Mouse (Mus musculus) adrenal gland, adult 2 months (tissue): ENCODE results near the gene Tekt5. TPM values are rescaled to one million over a fixed set of nuclear protein-coding genes. Genes with fewer than 3 reads are reported as not detected.

Experiments
- DNase-seq: peaks from one replicate; pipeline ENCODE4 v3.0.0; 2021
- polyA plus RNA-seq: library from polyadenylated mRNA; depleted of rRNA; stranded (reverse); fragments of >200 nt; gene quantifications from 2 replicates; pipeline ENCODE4 v1.2.3, GENCODE M21; 2012; rRNA removed
- total RNA-seq, 2 experiments: library from RNA; stranded (reverse); gene quantifications; 2 replicates each; pipeline ENCODE4 v1.2.3; 2021

Gene Tekt5
- total and polyA plus RNA-seq, 3 experiments, result not detected

DNA sequence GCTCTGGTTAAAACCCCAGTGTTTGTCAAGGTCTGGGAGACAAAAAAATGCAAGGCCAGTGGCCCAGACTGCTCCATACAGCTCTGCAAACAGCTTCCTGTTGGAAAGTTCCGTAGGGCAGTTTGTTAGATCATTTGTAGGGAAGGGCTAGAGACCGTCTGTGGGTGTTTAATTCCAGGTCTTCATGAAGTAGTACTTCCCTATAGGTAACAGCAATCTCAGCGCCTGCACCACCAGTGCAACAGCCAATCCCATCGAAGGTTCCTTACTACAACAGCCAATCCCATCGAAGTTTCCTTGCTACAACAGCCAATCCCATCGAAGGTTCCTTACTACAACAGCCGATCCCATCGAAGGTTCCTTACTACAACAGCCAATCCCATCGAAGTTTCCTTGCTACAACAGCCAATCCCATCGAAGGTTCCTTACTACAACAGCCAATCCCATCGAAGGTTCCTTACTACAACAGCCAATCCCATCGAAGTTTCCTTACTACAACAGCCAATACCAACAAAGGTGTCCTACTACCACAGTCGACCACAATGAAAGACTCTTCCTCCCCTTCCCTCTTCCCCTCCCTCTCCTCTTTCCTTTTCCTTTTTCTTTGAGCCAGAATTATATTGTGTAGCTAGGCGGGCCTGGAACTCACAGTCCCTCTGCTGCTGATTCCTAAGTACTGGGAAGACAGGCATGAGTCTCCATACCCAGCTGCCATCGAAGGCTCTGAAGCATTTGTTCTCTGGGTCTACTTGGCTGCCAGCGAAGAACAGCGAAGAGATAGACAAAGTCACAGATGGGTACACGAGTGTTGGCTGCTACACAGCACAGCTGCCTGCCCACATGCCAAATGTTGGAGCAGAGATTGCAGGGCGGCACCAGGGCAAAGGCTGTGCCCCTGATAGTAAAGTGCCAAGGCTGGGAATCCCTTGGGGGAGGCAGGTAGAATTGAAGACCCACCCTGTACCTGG lies 58.6 kb downstream of the Tekt5 start:
- DNase-seq, result no peak

DNA sequence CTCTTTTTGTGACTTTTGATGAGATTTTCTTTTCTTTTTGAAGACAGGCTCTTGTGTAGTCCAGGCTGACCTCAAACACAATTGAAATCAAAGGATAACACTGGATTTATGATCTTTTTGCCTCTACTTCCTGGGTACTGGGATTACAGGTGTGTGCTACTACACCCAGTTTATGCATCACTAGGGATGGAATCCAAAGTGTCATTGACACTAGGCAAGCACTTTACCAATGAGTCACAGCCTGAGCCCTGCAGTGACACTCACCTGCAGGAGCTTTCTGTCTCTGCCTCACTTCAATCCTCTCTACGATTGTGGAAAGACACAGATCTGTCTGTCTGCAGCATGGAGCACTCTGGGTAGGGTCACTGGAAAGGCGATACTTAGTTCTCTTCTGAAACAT lies 59.3 kb downstream of the Tekt5 start:
- DNase-seq, result no peak

DNA sequence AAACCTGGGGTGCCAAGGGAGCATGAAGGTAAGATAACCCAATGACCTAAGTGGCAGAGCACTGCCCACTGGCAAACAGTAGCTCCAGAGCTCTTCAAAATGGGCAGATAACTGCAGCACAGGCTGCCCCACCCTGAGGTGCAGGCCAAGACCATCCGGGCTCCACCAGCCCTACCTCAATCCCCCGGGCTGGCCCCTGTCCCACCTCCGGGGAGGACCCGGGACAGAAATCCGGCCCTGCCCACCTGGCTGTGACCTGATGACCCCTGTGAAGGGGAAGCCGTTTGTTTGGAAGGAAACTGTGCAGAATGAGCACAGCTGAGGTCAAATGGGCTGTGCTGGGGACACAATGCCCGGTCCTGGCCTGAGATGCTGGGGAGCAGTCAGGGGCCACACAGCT lies 62.6 kb downstream of the Tekt5 start:
- DNase-seq, result no peak

DNA sequence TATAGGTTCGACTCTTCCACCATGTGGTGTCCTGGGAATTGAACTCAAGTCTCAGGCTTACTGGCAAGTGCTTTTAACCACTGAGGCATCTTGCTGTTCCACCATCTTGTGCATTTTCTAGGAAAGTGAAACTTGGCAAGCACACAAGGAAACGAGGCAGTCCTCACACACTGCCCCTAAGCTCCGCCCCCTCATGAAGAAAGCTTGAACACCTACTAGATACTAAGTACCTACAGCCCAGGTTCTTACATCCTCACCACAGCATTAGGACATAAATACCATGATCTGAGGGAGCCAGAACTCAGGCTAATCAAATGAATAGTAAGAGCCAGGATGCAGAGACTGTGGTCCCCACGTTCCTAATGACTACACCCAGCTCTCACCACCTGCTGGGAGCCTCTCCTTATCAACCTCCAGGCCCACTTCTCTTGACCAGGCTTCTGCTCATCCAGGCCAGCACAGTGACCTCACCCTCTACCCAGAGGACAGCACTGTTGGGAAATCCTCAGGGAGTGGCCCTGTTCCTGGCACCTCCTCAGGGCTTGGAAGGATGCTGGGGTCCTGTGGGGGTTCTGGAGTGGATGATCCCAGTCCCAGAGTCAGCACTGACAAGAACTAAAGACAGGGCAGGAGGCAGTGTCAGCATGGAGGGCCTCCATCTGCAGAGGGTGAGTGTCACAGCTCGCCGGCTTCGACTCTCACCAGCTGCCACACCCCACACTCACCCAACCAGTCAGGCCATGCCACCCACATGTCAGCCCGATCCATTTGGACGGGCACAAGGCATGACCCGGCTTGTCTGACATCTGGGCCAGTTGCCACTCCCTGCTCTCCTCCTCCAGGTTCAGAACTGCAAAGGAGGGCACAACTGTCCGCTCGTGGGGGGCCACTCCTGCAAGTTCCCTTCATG lies 64.4 kb downstream of the Tekt5 start:
- DNase-seq, result no peak

DNA sequence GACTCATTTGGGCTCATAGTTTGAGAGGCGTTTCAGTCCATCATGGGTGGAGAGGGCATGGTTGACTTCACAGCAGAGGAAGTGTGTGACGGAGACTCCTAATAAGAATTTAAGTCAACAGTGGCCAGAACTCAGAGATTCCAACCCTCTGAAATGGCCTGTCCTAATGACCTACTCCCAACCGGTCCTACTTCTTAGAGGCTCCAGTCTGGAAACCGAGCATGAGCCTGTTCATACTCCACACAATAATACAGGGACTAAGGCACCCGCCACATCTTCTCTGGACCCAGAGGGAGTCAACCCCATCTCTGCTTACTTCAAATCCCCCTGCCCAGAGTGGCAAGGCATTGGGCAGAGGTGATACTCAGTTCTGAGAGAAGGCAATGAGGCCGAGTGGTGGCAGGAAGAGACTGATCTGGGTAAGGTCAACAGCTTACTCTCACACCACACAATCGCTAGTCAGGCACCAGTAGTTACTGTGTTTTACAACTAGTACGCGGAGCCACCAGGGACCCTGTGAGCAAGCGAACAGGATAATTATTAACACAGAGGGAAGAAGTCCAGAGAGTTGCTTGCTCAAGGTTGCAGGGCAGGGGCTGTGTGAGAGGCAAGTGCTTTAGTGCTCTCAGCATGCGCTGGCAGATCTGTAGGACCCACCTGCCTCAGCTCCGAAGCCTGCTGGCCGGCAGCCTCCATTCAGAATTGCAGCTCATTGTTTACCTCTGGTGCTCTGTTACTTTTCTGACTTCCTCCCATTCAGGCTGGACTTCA lies 67.5 kb downstream of the Tekt5 start:
- DNase-seq, result no peak

DNA sequence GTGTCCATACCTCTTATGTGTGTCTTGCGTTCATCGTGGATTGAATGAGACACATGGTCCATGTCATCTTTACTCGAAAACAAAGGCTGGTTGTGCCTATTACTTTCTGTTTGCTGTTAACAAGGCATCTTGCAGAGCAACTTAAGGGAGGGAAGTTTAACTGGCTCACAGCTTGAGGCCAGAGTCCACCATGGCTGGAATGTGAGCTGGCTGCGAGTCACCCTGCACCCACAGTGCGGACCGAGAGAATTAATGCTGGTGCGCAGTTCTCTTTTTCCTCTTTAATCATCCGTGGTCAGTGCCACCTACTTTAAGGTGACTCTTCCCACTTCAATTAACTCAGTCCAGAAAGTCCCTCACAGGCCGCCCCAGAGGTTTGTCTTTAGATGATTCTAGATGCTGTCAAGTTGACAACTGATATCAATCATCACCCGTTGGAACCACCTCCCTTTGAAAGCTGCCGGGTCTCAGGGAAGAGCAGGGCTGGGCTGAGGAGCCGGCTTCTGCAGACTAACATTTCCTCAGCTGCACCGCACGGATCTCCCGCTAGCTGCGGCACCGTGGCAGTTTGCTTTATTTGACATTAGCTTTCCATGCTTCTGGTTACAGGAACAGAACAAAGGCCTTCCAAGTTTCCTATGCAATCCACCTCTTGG lies 75.2 kb downstream of the Tekt5 start:
- DNase-seq, result no peak

DNA sequence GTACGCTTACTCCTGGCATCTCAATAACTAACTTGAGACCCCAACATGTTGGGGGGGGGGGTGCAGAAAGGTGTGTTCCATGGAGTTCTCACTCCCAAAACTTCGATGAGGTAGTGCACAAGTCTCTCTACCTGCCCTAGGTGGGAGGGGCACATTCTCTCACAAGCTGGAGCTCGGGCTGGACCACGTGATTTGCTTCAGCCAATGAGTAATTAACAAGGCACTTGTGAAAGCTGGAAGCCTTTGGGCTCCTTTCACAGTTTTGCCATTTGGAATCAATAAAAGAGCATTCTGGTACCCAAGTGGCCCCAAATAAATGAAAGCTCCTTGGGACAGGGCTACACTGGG lies 78.1 kb downstream of the Tekt5 start:
- no peak for DNase-seq

DNA sequence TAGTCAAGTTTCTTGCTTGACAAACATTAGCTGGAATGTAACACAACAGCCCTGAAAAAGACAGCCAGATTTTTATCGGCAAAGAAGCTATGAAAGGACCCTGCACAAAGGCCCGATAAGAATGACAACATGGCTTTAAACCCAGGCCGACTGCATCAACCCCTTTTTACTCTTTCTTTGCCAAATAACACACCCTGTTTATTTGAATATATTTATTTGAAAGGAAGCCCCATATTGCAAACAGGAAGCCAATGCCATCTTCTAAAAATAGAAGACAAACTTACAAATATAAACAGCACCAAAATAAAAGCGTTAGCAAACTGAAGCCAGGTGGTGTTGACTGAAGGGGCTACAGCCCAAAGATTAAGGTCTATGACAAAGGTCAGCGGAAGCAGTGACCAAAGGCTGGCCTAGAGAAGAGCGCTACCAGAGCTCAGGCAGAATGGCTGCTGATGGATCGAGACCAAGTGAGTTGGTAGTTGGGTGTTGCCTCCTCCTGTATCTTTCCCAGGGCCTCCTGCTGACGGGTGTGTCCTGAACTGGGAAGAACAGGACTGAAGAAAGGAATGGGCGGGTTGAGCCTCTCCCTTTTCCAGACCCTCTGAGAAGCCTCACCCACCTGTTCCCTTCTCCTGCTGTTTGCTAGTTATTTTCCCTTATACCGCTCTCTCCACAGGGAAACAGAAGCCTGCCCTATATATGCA lies 78.6 kb downstream of the Tekt5 start:
- no peak for DNase-seq

DNA sequence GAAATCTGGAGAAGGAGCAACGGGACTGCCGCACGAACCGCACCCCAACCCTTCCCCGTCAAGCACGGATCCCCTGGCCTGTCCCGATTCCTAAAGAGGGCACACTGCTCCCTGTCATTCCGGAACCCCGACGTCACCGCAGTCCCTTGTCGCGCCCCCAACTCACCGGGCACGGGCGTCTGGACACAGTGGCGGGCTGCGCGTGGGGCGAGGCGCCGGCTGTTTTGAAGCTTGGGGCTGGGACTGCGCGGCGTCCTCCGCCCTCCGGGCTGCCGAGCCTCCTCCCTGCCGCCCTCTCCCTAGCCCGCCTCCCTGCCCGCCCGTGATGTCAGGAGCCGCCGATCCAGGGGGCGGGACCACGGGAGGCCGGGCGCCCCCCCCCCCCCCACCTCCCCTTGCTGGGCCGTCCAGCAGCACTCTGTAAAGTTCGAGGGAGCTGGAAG lies 81.6 kb downstream of the Tekt5 start, which contains the start of gene Emp2:
Emp2 (minus strand) TSS at position 323 of the 443 bp plus-strand sequence.
- peak; percentile 78 for DNase-seq

DNA sequence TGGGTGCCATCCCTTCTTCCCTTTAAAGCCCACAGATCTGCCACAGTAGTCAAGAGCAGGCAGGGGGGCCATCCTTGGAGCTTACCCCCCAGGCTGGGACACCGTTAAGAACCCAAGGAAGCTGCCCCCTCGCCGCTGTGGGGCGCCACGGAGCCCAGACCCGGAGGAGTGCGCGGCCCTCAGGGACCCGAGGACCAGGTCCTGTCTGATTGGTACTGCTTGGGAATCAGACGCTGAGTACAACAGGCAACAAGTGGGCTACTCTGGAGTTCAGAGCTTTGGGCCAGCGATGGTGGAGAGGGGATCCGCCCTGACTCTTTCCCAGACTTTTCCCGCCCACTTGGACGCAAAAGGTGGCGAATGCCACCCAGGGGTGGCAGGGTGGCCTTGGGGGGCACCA lies 82.1 kb downstream of the Tekt5 start:
- peak; percentile 9 for DNase-seq

DNA sequence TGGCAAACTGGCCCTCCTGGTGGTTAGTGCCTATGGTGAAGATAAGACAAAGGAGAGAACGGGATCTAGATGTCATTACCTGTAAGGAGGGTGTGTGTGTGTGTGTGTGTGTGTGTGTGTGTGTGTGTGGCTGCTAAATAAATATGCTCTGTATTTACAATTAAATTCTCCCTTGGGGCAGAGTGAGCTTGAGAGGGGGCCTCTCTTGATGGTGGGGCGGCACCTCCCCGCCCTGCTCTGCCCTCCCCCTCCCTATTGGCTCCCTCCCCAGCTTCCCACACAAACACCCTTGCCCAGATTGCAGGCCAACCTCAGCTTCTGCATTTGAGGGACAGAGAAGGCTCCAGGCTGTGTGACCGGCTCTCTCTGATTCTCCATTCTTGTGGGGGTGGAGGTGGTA lies 83.3 kb downstream of the Tekt5 start:
- no peak for DNase-seq

DNA sequence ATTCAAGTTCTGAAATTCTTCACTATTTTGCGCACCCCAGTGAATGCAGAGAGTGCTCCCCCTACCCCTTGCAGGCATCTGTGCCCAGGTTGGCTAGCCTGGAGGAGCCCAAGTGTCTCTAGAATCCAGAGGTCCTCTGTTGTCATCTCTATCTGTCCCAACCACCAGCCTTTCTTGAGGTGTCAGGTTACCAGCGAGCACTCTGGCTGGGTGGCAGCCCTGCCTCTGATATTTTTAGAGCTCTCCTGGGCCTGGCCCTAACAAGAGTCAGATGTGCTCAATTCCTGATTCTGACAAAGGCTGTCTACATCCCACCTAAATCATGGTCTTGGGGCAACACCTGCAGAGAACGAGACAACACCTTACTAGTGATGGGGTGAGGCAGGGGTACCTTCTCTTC lies 84.2 kb downstream of the Tekt5 start:
- no peak for DNase-seq

DNA sequence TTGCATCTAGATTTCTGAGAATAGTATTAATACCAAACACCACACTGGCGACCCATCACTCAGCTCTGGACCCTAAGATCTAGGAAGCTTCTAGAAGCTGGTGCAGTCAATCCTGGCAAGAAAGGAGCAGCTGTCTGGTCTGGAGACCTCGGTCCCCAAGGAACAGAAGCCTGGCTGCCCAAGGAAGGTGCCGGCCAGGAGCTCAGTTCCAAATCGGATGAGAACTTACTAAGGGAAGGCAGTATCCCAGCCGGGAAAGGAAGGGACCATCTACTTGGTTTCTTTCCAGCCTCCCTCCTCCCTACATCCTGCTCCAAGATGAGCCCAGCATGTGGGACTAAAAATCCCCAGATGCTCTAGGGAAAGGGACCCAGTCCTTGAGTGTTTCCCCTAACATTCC lies 84.8 kb downstream of the Tekt5 start:
- no peak for DNase-seq

Other genes with a start within 250 kb of the Tekt5 start
- not detected for gene Rpl39l, start 225.3 kb downstream of the Tekt5 start, total RNA-seq
- gene Rpl39l, start 225.3 kb downstream of the Tekt5 start, polyA plus RNA-seq, result not detected in 2 replicates
- gene Atf7ip2, start 202.8 kb downstream of the Tekt5 start, total RNA-seq, result under 1 TPM; 0.66 to 0.95 TPM
- gene Atf7ip2, start 202.8 kb downstream of the Tekt5 start, polyA plus RNA-seq, result 0.03 TPM in 1 of 2 replicates, not detected in the other
- gene Emp2, start 81.5 kb downstream of the Tekt5 start, total RNA-seq, result 1 to 10 TPM; 6.0 to 8.5 TPM
- gene Emp2, start 81.5 kb downstream of the Tekt5 start, polyA plus RNA-seq, result 5.9 and 7.5 TPM in 2 replicates
- gene Nubp1, start 16.5 kb upstream of the Tekt5 start, total RNA-seq, result 10 to 100 TPM; 25.8 to 27.9 TPM
- 17.2 and 19.7 TPM in 2 replicates for gene Nubp1, start 16.5 kb upstream of the Tekt5 start, polyA plus RNA-seq
- 1 to 10 TPM; 1.3 to 2.0 TPM for gene Tvp23a, start 51.9 kb upstream of the Tekt5 start, total RNA-seq
- gene Tvp23a, start 51.9 kb upstream of the Tekt5 start, polyA plus RNA-seq, result 1.2 and 1.5 TPM in 2 replicates
- 1 to 10 TPM; 1.4 to 2.0 TPM for gene Ciita, start 84.6 kb upstream of the Tekt5 start, total RNA-seq
- 2.3 and 2.9 TPM in 2 replicates for gene Ciita, start 84.6 kb upstream of the Tekt5 start, polyA plus RNA-seq
- gene Dexi, start 147.6 kb upstream of the Tekt5 start, total RNA-seq, result 10 to 100 TPM; 17.1 to 24.2 TPM
- gene Dexi, start 147.6 kb upstream of the Tekt5 start, polyA plus RNA-seq, result 89.2 and 99.6 TPM in 2 replicates
- 10 to 100 TPM; 44.0 to 44.4 TPM for gene Clec16a, start 149.8 kb upstream of the Tekt5 start, total RNA-seq
- 15.9 and 22.6 TPM in 2 replicates for gene Clec16a, start 149.8 kb upstream of the Tekt5 start, polyA plus RNA-seq